Mouse (Mus musculus): ENCODE results near the gene Sdr39u1. TPM values are rescaled to one million over a fixed set of nuclear protein-coding genes. Genes with fewer than 3 reads are reported as not detected.

Gene Sdr39u1
- polyA plus RNA-seq, 1 experiment from 2014 or later = 38.1 TPM

GRCm38 (mm10) chr14:55905518-55905917 lies 5.4 kb upstream of the Sdr39u1 start:
- H3K27me3 ChIP-seq (ENCODE audit: insufficient read depth, poor library complexity, severe bottlenecking) = 0 out of 2 replicates have a peak, but pooled peaks cover 8% of the 10 kb centered on the region

GRCm38 (mm10) chr14:55900414-55900755 lies 292 bp upstream of the Sdr39u1 start:
- peak overlapping the region; percentile 62 for H3K4me3 ChIP-seq
- H3K27ac ChIP-seq = peak overlapping the region; percentile 87
- 0 out of 2 replicates have a peak, but pooled peaks cover 8% of the 10 kb centered on the region for H3K27me3 ChIP-seq (ENCODE audit: insufficient read depth, poor library complexity, severe bottlenecking)
- H3K4me1 ChIP-seq (replicated peaks) = peaks cover 25% of the 10 kb centered on the region
- H3K36me3 ChIP-seq = peaks cover 30% of the 10 kb centered on the region
- no peaks in the 10 kb centered on the region for H3K9me3 ChIP-seq
- WGBS = 9% methylated on average over 12 of the region's 12 CpGs
- no peak for DNase-seq (ENCODE audit: low spot score)

More at GRCm38 (mm10) chr14:55905518-55905917, 5.4 kb upstream of the Sdr39u1 start:
- no peak for DNase-seq (ENCODE audit: low spot score)
- H3K27ac ChIP-seq = no peak overlapping the region
- H3K9me3 ChIP-seq = no peaks in the 10 kb centered on the region
- 46% methylated on average over 1 of the region's 1 CpGs for WGBS
- peaks cover 7% of the 10 kb centered on the region for H3K4me1 ChIP-seq (replicated peaks)
- H3K36me3 ChIP-seq = no peaks in the 10 kb centered on the region
- H3K4me3 ChIP-seq = no peak overlapping the region

- peaks cover 25% of the 10 kb centered on the region for H3K4me1 ChIP-seq (replicated peaks)
- no peaks in the 10 kb centered on the region for H3K9me3 ChIP-seq
- WGBS = 88% methylated on average over 7 of the region's 7 CpGs
- DNase-seq (ENCODE audit: low spot score) = no peak
- peak overlapping the region; percentile 62; the same call in 1 of the 2 replicates for H3K4me3 ChIP-seq
- H3K27ac ChIP-seq = 0 out of 2 replicates have a peak overlapping the region, but pooled peaks have one; percentile 87
- H3K27me3 ChIP-seq (ENCODE audit: insufficient read depth, poor library complexity, severe bottlenecking) = 0 out of 2 replicates have a peak, but pooled peaks cover 8% of the 10 kb centered on the region
- H3K36me3 ChIP-seq = peaks cover 45% of the 10 kb centered on the region
Measured at GRCm38 (mm10) chr14:55898947-55899346, 1.1 kb downstream of the Sdr39u1 start.

- no peak overlapping the region for H3K4me3 ChIP-seq
- peaks cover 57% of the 10 kb centered on the region for H3K36me3 ChIP-seq
- H3K4me1 ChIP-seq (replicated peaks) = peaks cover 25% of the 10 kb centered on the region
- H3K27ac ChIP-seq = no peak overlapping the region
- H3K27me3 ChIP-seq (ENCODE audit: insufficient read depth, poor library complexity, severe bottlenecking) = 0 out of 2 replicates have a peak, but pooled peaks cover 8% of the 10 kb centered on the region
- WGBS = 94% methylated on average over 12 of the region's 12 CpGs
- DNase-seq (ENCODE audit: low spot score) = no peak
- H3K9me3 ChIP-seq = no peaks in the 10 kb centered on the region
Measured at GRCm38 (mm10) chr14:55897671-55898070, 2.4 kb downstream of the Sdr39u1 start.

- peaks cover 57% of the 10 kb centered on the region for H3K36me3 ChIP-seq
- H3K4me1 ChIP-seq (replicated peaks) = peaks cover 50% of the 10 kb centered on the region
- 86% methylated on average over 24 of the region's 24 CpGs for WGBS
- H3K27ac ChIP-seq = peak overlapping the region; percentile 53; the same call in 1 of the 2 replicates
- no peak for DNase-seq (ENCODE audit: low spot score)
- peak overlapping the region; percentile 93 for H3K4me3 ChIP-seq
- H3K9me3 ChIP-seq = no peaks in the 10 kb centered on the region
- peaks cover 3% of the 10 kb centered on the region; the same call in 1 of the 2 replicates for H3K27me3 ChIP-seq (ENCODE audit: insufficient read depth, poor library complexity, severe bottlenecking)
Measured at GRCm38 (mm10) chr14:55886571-55887382, 13.3 kb downstream of the Sdr39u1 start.

GRCm38 (mm10) chr14:55885791-55886271 lies 14.3 kb downstream of the Sdr39u1 start:
- H3K27me3 ChIP-seq (ENCODE audit: insufficient read depth, poor library complexity, severe bottlenecking) = peaks cover 3% of the 10 kb centered on the region; the same call in 1 of the 2 replicates
- H3K9me3 ChIP-seq = no peaks in the 10 kb centered on the region
- peaks cover 47% of the 10 kb centered on the region for H3K36me3 ChIP-seq
- WGBS = 12% methylated on average over 16 of the region's 16 CpGs
- H3K4me3 ChIP-seq = peak overlapping the region; percentile 93
- H3K4me1 ChIP-seq (replicated peaks) = peaks cover 50% of the 10 kb centered on the region
- peak overlapping the region; percentile 97 for H3K27ac ChIP-seq
- DNase-seq (ENCODE audit: low spot score) = no peak

GRCm38 (mm10) chr14:55885114-55885790 lies 14.8 kb downstream of the Sdr39u1 start:
- Histone ChIP-seq H3K27me3 (ENCODE audit: insufficient read depth, poor library complexity, severe bottlenecking) (peaks cover 3% of the 10 kb centered on the region; the same call in 1 of the 2 replicates), H3K27ac (peak overlapping the region; percentile 97), H3K36me3 (peaks cover 41% of the 10 kb centered on the region), H3K9me3 (no peaks in the 10 kb centered on the region), H3K4me3 (peak overlapping the region; percentile 93), H3K4me1 (replicated peaks) (peaks cover 50% of the 10 kb centered on the region)
- no peak for DNase-seq (ENCODE audit: low spot score)
- 1% methylated on average over 29 of the region's 30 CpGs for WGBS

- DNase-seq (ENCODE audit: low spot score) = peak; percentile 91
Measured at GRCm38 (mm10) chr14:55884713-55885113, 15.4 kb downstream of the Sdr39u1 start, which contains the start of gene Khnyn. Gene Khnyn (plus strand): TSS chr14:55884947.

GRCm38 (mm10) chr14:55884166-55884565 lies 15.9 kb downstream of the Sdr39u1 start, which contains the start of gene Cbln3:
Gene Cbln3 (minus strand): TSS chr14:55884392.
- WGBS = 32% methylated on average over 4 of the region's 4 CpGs
- Histone ChIP-seq H3K9me3 (no peaks in the 10 kb centered on the region), H3K27me3 (ENCODE audit: insufficient read depth, poor library complexity, severe bottlenecking) (peaks cover 3% of the 10 kb centered on the region; the same call in 1 of the 2 replicates), H3K27ac (peak within 1 kb of the TSS; percentile 97), H3K36me3 (peaks cover 30% of the 10 kb centered on the region), H3K4me3 (peak within 1 kb of the TSS; percentile 93), H3K4me1 (replicated peaks) (peaks cover 50% of the 10 kb centered on the region)
- no peak for DNase-seq (ENCODE audit: low spot score)

More at GRCm38 (mm10) chr14:55884713-55885113, 15.4 kb downstream of the Sdr39u1 start, which contains the start of gene Khnyn:
- no peaks in the 10 kb centered on the region for H3K9me3 ChIP-seq
- peaks cover 3% of the 10 kb centered on the region; the same call in 1 of the 2 replicates for H3K27me3 ChIP-seq (ENCODE audit: insufficient read depth, poor library complexity, severe bottlenecking)
- H3K4me3 ChIP-seq = peak within 1 kb of the TSS; percentile 93
- peaks cover 50% of the 10 kb centered on the region for H3K4me1 ChIP-seq (replicated peaks)
- peaks cover 36% of the 10 kb centered on the region for H3K36me3 ChIP-seq
- H3K27ac ChIP-seq = peak within 1 kb of the TSS; percentile 97
- under 1% methylated on average over 30 of the region's 30 CpGs for WGBS

- Histone ChIP-seq H3K36me3 (peaks cover 25% of the 10 kb centered on the region), H3K4me3 (no peak overlapping the region), H3K9me3 (no peaks in the 10 kb centered on the region), H3K4me1 (replicated peaks) (peaks cover 51% of the 10 kb centered on the region), H3K27ac (peak overlapping the region; percentile 97), H3K27me3 (ENCODE audit: insufficient read depth, poor library complexity, severe bottlenecking) (peaks cover 3% of the 10 kb centered on the region; the same call in 1 of the 2 replicates)
- 89% methylated on average over 12 of the region's 12 CpGs for WGBS
- no peak for DNase-seq (ENCODE audit: low spot score)
Measured at GRCm38 (mm10) chr14:55883663-55884062, 16.4 kb downstream of the Sdr39u1 start.

GRCm38 (mm10) chr14:55883149-55883661 lies 16.9 kb downstream of the Sdr39u1 start:
- Histone ChIP-seq H3K4me3 (no peak overlapping the region), H3K4me1 (replicated peaks) (peaks cover 55% of the 10 kb centered on the region), H3K36me3 (peaks cover 21% of the 10 kb centered on the region), H3K27me3 (ENCODE audit: insufficient read depth, poor library complexity, severe bottlenecking) (peaks cover 3% of the 10 kb centered on the region; the same call in 1 of the 2 replicates), H3K27ac (no peak overlapping the region), H3K9me3 (no peaks in the 10 kb centered on the region)
- WGBS = 91% methylated on average over 13 of the region's 13 CpGs
- DNase-seq (ENCODE audit: low spot score) = no peak

GRCm38 (mm10) chr14:55882171-55882641 lies 17.9 kb downstream of the Sdr39u1 start:
- H3K27me3 ChIP-seq (ENCODE audit: insufficient read depth, poor library complexity, severe bottlenecking) = peaks cover 3% of the 10 kb centered on the region; the same call in 1 of the 2 replicates
- peaks cover 60% of the 10 kb centered on the region for H3K4me1 ChIP-seq (replicated peaks)
- H3K36me3 ChIP-seq = peaks cover 11% of the 10 kb centered on the region
- no peaks in the 10 kb centered on the region for H3K9me3 ChIP-seq
- no peak for DNase-seq (ENCODE audit: low spot score)
- H3K27ac ChIP-seq = no peak overlapping the region
- 58% methylated on average over 6 of the region's 6 CpGs for WGBS
- H3K4me3 ChIP-seq = no peak overlapping the region

Data from hindbrain, embryonic 10.5 days (tissue).